Mouse (Mus musculus) ES-Bruce4 (cell line): ENCODE results near the gene Slc25a11.

Source experiments
- CTCF ChIP-seq: IDR thresholded peaks from one replicate; pipeline ENCODE4 v1.8.1; 2011; ENCODE audit warnings: low read depth, low read length
- POLR2A ChIP-seq: IDR thresholded peaks from one replicate; pipeline ENCODE4 v1.8.1; 2011; ENCODE audit warnings: low read length; ENCODE audit not compliant: insufficient read depth

GRCm38 (mm10) chr11:70595638-70596037 is 51.6 kb downstream of the Slc25a11 start:
- TF ChIP-seq CTCF (no peak), POLR2A (no peak)
